Mouse (Mus musculus): ENCODE measurements around the gene Sdk1. TPM values are rescaled to one million over a fixed set of nuclear protein-coding genes. Genes with fewer than 3 reads are reported as not detected.

Sdk1 gene
- polyA plus RNA-seq, 1 experiment, result 1.6 TPM

DNA sequence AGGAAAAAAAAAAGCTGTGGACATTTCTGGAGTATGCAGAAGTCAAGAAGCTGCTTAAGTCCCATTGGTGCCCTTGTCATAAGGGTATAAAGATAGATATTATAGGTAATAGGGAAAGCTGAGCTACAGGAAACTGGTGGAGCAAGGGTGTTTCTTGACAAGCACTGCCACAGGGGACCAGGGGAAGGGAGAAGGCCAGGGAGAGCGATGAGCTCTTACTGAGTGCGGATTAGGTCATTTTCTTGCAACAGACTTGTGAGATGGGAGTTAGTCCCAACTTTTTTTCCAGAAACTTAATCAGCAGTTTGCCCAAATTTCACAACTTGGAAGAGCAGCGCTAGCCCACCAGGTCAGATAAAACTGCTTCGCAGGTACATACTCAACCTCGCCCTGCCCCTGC lies 1.9 kb upstream of the Sdk1 start:
- TF ChIP-seq CTCF (IDR thresholded peaks at IDR 0.05; ENCODE audit: borderline replicate concordance, control insufficient read depth, extremely low read depth, insufficient read depth, low read length, poor library complexity) (no peak), POLR2A (IDR thresholded peaks at IDR 0.05; ENCODE audit: control insufficient read depth, extremely low read depth, insufficient read depth, low read length, poor library complexity) (no peak)
- H3K27ac ChIP-seq (ENCODE audit: control insufficient read depth, insufficient read depth, low read length), result no peak overlapping the region
- H3K27me3 ChIP-seq (ENCODE audit: control insufficient read depth, insufficient read depth, low read length), result peaks cover 22% of the 10 kb centered on the region; the same call in 1 of the 2 replicates
- H3K4me1 ChIP-seq (replicated peaks; ENCODE audit: control insufficient read depth, insufficient read depth, low read length), result peaks cover 13% of the 10 kb centered on the region
- no peaks in the 10 kb centered on the region for H3K36me3 ChIP-seq (ENCODE audit: control insufficient read depth, insufficient read depth, low read length)
- no peak overlapping the region for H3K4me3 ChIP-seq (ENCODE audit: control insufficient read depth, insufficient read depth, low read length)
- 45% methylated on average over 5 of the region's 5 CpGs for WGBS
- no peak for DNase-seq

GRCm38 (mm10) chr5:141240441-141240840 lies 849 bp upstream of the Sdk1 start:
- WGBS, result 10% methylated on average over 10 of the region's 10 CpGs
- TF ChIP-seq CTCF (IDR thresholded peaks at IDR 0.05; ENCODE audit: borderline replicate concordance, control insufficient read depth, extremely low read depth, insufficient read depth, low read length, poor library complexity) (no peak), POLR2A (IDR thresholded peaks at IDR 0.05; ENCODE audit: control insufficient read depth, extremely low read depth, insufficient read depth, low read length, poor library complexity) (no peak)
- Histone ChIP-seq H3K4me1 (replicated peaks; ENCODE audit: control insufficient read depth, insufficient read depth, low read length) (peaks cover 13% of the 10 kb centered on the region), H3K27ac (ENCODE audit: control insufficient read depth, insufficient read depth, low read length) (no peak overlapping the region), H3K4me3 (ENCODE audit: control insufficient read depth, insufficient read depth, low read length) (no peak overlapping the region), H3K27me3 (ENCODE audit: control insufficient read depth, insufficient read depth, low read length) (peaks cover 22% of the 10 kb centered on the region; the same call in 1 of the 2 replicates), H3K36me3 (ENCODE audit: control insufficient read depth, insufficient read depth, low read length) (no peaks in the 10 kb centered on the region)
- no peak for DNase-seq

- TF ChIP-seq CTCF (IDR thresholded peaks at IDR 0.05; ENCODE audit: borderline replicate concordance, control insufficient read depth, extremely low read depth, insufficient read depth, low read length, poor library complexity) (no peak), POLR2A (IDR thresholded peaks at IDR 0.05; ENCODE audit: control insufficient read depth, extremely low read depth, insufficient read depth, low read length, poor library complexity) (no peak)
- Histone ChIP-seq H3K36me3 (ENCODE audit: control insufficient read depth, insufficient read depth, low read length) (no peaks in the 10 kb centered on the region), H3K27ac (ENCODE audit: control insufficient read depth, insufficient read depth, low read length) (no peak overlapping the region), H3K27me3 (ENCODE audit: control insufficient read depth, insufficient read depth, low read length) (peaks cover 22% of the 10 kb centered on the region; the same call in 1 of the 2 replicates), H3K4me1 (replicated peaks; ENCODE audit: control insufficient read depth, insufficient read depth, low read length) (peaks cover 13% of the 10 kb centered on the region), H3K4me3 (ENCODE audit: control insufficient read depth, insufficient read depth, low read length) (peak overlapping the region; percentile 42)
- 4% methylated on average over 82 of the region's 82 CpGs for WGBS
- DNase-seq, result peak; percentile 4
Observed at GRCm38 (mm10) chr5:141241645-141242284, 475 bp downstream of the Sdk1 start.

DNA sequence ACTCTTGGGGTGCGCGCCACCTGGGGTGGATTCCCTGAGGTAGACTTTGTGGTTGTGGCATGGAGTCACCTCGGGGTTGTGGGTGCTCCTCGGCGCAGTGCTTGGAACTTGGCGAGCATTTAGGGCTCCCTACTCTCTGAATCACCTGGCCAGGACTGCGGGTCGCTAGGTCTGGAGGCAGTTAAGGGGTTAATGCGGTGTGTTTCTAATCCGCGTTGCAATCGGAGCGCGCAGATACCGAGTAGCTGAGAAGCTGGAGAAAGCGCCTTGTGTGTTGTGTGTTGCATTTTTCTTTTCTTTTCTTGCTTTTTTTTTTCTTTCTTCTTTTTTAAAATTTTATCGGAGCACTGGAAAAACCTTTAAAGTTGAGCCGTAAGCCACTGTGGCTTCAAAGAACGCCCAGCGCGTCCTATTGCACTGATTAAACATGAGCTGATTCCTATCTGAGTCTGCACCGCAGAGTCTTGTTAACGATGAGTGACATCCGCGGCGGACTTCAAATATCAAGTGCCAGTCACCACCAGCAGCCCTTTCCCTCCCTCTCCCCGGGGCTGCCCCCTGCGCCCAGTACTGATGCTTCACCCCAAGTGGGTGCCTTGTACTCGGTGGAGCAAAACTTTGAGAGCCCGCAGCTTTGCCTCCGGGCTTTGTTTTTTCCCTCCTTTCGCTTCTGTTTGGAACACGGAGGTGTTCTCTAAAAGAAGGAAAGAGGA lies 2.1 kb downstream of the Sdk1 start:
- DNase-seq, result no peak
- H3K27ac ChIP-seq (ENCODE audit: control insufficient read depth, insufficient read depth, low read length), result no peak overlapping the region
- 6% methylated on average over 33 of the region's 33 CpGs for WGBS
- peaks cover 13% of the 10 kb centered on the region for H3K4me1 ChIP-seq (replicated peaks; ENCODE audit: control insufficient read depth, insufficient read depth, low read length)
- H3K4me3 ChIP-seq (ENCODE audit: control insufficient read depth, insufficient read depth, low read length), result no peak overlapping the region
- TF ChIP-seq POLR2A (IDR thresholded peaks at IDR 0.05; ENCODE audit: control insufficient read depth, extremely low read depth, insufficient read depth, low read length, poor library complexity) (no peak), CTCF (IDR thresholded peaks at IDR 0.05; ENCODE audit: borderline replicate concordance, control insufficient read depth, extremely low read depth, insufficient read depth, low read length, poor library complexity) (no peak)
- H3K36me3 ChIP-seq (ENCODE audit: control insufficient read depth, insufficient read depth, low read length), result no peaks in the 10 kb centered on the region
- H3K27me3 ChIP-seq (ENCODE audit: control insufficient read depth, insufficient read depth, low read length), result peaks cover 22% of the 10 kb centered on the region; the same call in 1 of the 2 replicates

GRCm38 (mm10) chr5:141264253-141264652 lies 23.0 kb downstream of the Sdk1 start:
- no peak for DNase-seq
- Histone ChIP-seq H3K4me1 (replicated peaks; ENCODE audit: control insufficient read depth, insufficient read depth, low read length) (no peaks in the 10 kb centered on the region), H3K36me3 (ENCODE audit: control insufficient read depth, insufficient read depth, low read length) (no peaks in the 10 kb centered on the region), H3K4me3 (ENCODE audit: control insufficient read depth, insufficient read depth, low read length) (no peak overlapping the region), H3K27me3 (ENCODE audit: control insufficient read depth, insufficient read depth, low read length) (no peaks in the 10 kb centered on the region), H3K27ac (ENCODE audit: control insufficient read depth, insufficient read depth, low read length) (no peak overlapping the region)
- TF ChIP-seq POLR2A (IDR thresholded peaks at IDR 0.05; ENCODE audit: control insufficient read depth, extremely low read depth, insufficient read depth, low read length, poor library complexity), result no peak
- TF ChIP-seq CTCF (IDR thresholded peaks at IDR 0.05; ENCODE audit: borderline replicate concordance, control insufficient read depth, extremely low read depth, insufficient read depth, low read length, poor library complexity), result no peak
- 97% methylated on average over 1 of the region's 1 CpGs for WGBS

GRCm38 (mm10) chr5:141277112-141277511 lies 35.8 kb downstream of the Sdk1 start:
- Histone ChIP-seq H3K27ac (ENCODE audit: control insufficient read depth, insufficient read depth, low read length) (no peak overlapping the region), H3K27me3 (ENCODE audit: control insufficient read depth, insufficient read depth, low read length) (no peaks in the 10 kb centered on the region), H3K36me3 (ENCODE audit: control insufficient read depth, insufficient read depth, low read length) (no peaks in the 10 kb centered on the region), H3K4me3 (ENCODE audit: control insufficient read depth, insufficient read depth, low read length) (no peak overlapping the region), H3K4me1 (replicated peaks; ENCODE audit: control insufficient read depth, insufficient read depth, low read length) (no peaks in the 10 kb centered on the region)
- WGBS, result 88% methylated on average over 6 of the region's 6 CpGs
- TF ChIP-seq CTCF (IDR thresholded peaks at IDR 0.05; ENCODE audit: borderline replicate concordance, control insufficient read depth, extremely low read depth, insufficient read depth, low read length, poor library complexity), result no peak
- TF ChIP-seq POLR2A (IDR thresholded peaks at IDR 0.05; ENCODE audit: control insufficient read depth, extremely low read depth, insufficient read depth, low read length, poor library complexity), result no peak
- no peak for DNase-seq
